Mouse (Mus musculus): ENCODE data around the gene Slc13a2. TPM values are rescaled to one million over a fixed set of nuclear protein-coding genes. Genes with fewer than 3 reads are reported as not detected.

The Slc13a2 gene
- polyA plus RNA-seq, 1 experiment: 0.07 TPM

DNA sequence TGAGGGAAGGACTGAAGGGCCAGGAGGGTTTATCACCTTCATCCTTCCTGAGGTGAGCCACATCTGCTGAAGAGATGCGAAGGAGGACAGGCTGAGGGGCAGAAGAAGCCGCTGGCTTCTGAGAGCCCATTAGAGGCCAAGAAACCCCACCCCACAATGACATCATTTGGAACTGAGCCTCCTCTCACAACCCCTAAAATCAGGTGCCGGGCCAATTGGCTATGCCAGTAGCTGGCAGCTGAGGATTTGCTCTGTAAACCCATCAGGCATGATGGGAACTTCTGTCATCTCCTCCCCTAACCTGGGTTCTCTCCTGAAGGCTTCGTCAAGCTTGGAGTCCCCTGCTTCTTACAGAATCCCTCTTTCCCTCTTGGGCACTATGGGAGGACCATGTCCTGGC, 41.7 kb downstream of the Slc13a2 start:
- Histone ChIP-seq H3K4me3 (replicated peaks) (no peak overlapping the region), H3K36me3 (replicated peaks; ENCODE audit: low read length) (no peaks in the 10 kb centered on the region), H3K27me3 (replicated peaks) (peaks cover 52% of the 10 kb centered on the region), H3K4me1 (peaks cover 46% of the 10 kb centered on the region), H3K9me3 (no peaks in the 10 kb centered on the region)
- no peak for TF ChIP-seq GATA1 (IDR thresholded peaks at IDR 0.05; ENCODE audit: borderline replicate concordance, low read length)
- no peak for TF ChIP-seq FLI1 (IDR thresholded peaks at IDR 0.05; ENCODE audit: low read length)

DNA sequence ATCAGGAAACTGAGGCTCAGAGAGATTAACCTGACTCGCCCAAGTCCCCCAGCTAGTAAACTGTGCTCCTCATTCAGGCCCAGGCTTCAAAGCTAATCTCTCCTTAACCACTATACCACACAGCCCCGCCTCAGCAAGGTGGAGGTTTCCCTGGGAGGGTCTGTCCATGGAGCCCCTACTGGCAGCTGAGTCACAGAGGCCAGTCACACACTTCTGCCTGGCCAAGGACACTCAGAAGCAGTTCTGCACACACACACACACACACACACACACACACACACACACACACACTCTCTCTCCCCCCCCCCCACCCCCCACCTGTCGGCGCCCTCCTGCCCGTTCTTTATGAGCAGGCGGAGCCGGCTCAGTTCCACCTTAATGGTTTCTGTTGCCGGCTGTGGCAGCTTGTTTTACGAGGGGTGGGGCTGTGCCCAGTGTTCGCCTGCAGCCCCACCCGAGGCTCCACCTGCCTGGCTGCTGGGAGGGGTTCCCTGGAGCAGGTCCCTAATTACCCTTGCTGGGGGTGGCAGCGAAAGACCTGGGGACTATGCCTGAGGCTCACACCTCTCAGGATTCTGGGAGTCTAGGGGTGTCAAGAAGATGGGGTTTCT, 44.4 kb downstream of the Slc13a2 start:
- H3K27me3 ChIP-seq (replicated peaks): peaks cover 37% of the 10 kb centered on the region
- no peak overlapping the region for H3K4me3 ChIP-seq (replicated peaks)
- H3K9me3 ChIP-seq: no peaks in the 10 kb centered on the region
- peaks cover 40% of the 10 kb centered on the region for H3K4me1 ChIP-seq
- no peaks in the 10 kb centered on the region for H3K36me3 ChIP-seq (replicated peaks; ENCODE audit: low read length)
- TF ChIP-seq GATA1 (IDR thresholded peaks at IDR 0.05; ENCODE audit: borderline replicate concordance, low read length): no peak
- TF ChIP-seq FLI1 (IDR thresholded peaks at IDR 0.05; ENCODE audit: low read length): no peak

DNA sequence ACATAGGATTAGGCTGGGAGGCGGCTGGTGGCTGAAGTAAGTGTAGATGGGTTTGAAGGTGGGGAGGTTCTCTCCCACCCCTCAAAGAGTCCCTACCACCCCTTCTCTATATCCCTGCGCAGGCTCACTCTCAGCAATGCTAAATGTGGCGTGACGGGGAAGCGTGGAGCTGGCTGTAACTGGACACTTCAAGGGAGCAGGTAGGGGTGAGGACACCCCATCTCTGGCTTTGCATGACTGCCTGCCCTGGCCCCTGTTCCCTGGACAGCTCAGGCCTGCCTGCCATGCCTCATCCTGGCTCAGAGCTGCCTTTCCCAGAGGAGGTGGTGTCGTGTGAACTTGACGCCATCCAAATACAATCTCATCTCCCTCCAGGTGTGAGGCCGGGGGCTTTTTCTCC, 47.9 kb downstream of the Slc13a2 start:
- no peaks in the 10 kb centered on the region for H3K9me3 ChIP-seq
- H3K27me3 ChIP-seq (replicated peaks): peaks cover 56% of the 10 kb centered on the region
- H3K4me1 ChIP-seq: peaks cover 21% of the 10 kb centered on the region
- no peak for TF ChIP-seq FLI1 (IDR thresholded peaks at IDR 0.05; ENCODE audit: low read length)
- no peak for TF ChIP-seq GATA1 (IDR thresholded peaks at IDR 0.05; ENCODE audit: borderline replicate concordance, low read length)
- no peak overlapping the region for H3K4me3 ChIP-seq (replicated peaks)
- H3K36me3 ChIP-seq (replicated peaks; ENCODE audit: low read length): no peaks in the 10 kb centered on the region

DNA sequence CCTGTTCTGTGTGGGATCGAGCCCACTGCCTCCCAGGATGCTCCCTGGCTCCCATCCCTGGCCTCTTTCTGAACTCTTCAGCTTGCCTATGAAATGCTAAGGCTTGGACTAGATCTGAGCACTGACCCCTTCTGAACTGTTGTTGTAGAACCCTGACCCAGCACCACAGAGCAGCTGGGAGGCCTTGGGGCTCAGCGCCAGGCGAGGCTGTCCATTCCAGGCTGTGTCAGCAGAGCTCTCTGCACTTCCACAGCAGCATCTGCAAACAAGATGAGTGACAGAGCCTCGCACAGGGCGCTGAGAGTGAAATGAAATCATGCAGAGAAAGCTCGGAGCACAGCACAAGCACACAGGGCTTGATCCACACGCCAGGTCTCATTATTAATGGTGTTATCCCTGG, 49.4 kb downstream of the Slc13a2 start:
- H3K27me3 ChIP-seq (replicated peaks): peaks cover 58% of the 10 kb centered on the region
- peaks cover 26% of the 10 kb centered on the region for H3K4me1 ChIP-seq

DNA sequence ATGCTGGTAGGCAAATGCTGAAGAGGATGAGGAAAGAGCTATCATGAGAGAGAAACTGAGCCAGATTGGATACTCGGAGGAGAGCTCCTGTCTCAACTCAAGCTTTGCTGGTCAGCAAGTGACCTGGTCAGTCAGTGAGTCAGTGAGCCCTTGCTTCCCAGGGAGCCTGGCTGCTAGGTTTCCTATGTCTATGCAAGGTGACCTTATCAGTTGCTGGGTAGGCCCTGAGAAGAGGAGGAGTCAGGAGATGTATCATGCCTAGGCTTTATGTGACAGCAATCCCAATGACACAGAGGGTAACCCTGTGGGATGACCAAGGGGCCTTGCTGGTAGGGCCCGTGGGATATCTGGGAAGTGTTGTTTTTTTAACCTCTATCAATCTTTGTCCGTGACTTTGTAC, 49.9 kb downstream of the Slc13a2 start:
- Histone ChIP-seq H3K36me3 (replicated peaks; ENCODE audit: low read length) (no peaks in the 10 kb centered on the region), H3K4me1 (peaks cover 22% of the 10 kb centered on the region), H3K4me3 (replicated peaks) (no peak overlapping the region), H3K27me3 (replicated peaks) (peaks cover 61% of the 10 kb centered on the region), H3K9me3 (no peaks in the 10 kb centered on the region)
- no peak for TF ChIP-seq FLI1 (IDR thresholded peaks at IDR 0.05; ENCODE audit: low read length)
- TF ChIP-seq GATA1 (IDR thresholded peaks at IDR 0.05; ENCODE audit: borderline replicate concordance, low read length): no peak

More for the DNA sequence above, 49.4 kb downstream of the Slc13a2 start:
- H3K4me3 ChIP-seq (replicated peaks): no peak overlapping the region
- no peak for TF ChIP-seq FLI1 (IDR thresholded peaks at IDR 0.05; ENCODE audit: low read length)
- no peak for TF ChIP-seq GATA1 (IDR thresholded peaks at IDR 0.05; ENCODE audit: borderline replicate concordance, low read length)
- no peaks in the 10 kb centered on the region for H3K9me3 ChIP-seq
- no peaks in the 10 kb centered on the region for H3K36me3 ChIP-seq (replicated peaks; ENCODE audit: low read length)

- no peaks in the 10 kb centered on the region for H3K36me3 ChIP-seq (replicated peaks; ENCODE audit: low read length)
- H3K9me3 ChIP-seq: no peaks in the 10 kb centered on the region
- peaks cover 24% of the 10 kb centered on the region for H3K4me1 ChIP-seq
- H3K4me3 ChIP-seq (replicated peaks): no peak overlapping the region
- TF ChIP-seq FLI1 (IDR thresholded peaks at IDR 0.05; ENCODE audit: low read length) (no peak), GATA1 (IDR thresholded peaks at IDR 0.05; ENCODE audit: borderline replicate concordance, low read length) (no peak)
- peaks cover 62% of the 10 kb centered on the region for H3K27me3 ChIP-seq (replicated peaks)
Measured at GRCm38 (mm10) chr11:78371711-78372110, 50.3 kb downstream of the Slc13a2 start.

DNA sequence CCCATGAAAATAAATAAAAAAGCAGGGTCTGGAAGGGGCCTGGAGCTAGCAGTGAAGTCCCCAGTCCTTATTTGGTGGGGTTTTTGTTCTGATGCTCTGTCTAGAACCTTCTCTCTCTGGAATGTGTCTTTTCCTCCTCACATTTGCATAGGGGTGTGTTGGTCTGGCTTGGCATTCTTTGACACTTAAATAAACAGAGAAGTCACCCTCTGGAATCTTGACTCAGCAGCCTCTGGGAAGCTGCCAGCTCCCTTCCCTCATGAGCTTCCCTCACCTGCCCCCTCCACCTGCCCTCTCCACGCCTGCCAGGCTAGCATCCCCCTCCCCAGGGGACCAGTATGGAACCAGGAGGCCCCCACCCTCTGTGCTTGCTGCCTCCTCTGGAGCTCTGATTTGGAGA, 51.6 kb downstream of the Slc13a2 start:
- peaks cover 74% of the 10 kb centered on the region for H3K27me3 ChIP-seq (replicated peaks)
- H3K9me3 ChIP-seq: no peaks in the 10 kb centered on the region
- H3K4me3 ChIP-seq (replicated peaks): no peak overlapping the region
- TF ChIP-seq FLI1 (IDR thresholded peaks at IDR 0.05; ENCODE audit: low read length): no peak
- TF ChIP-seq GATA1 (IDR thresholded peaks at IDR 0.05; ENCODE audit: borderline replicate concordance, low read length): no peak
- H3K4me1 ChIP-seq: peaks cover 21% of the 10 kb centered on the region
- H3K36me3 ChIP-seq (replicated peaks; ENCODE audit: low read length): no peaks in the 10 kb centered on the region

GRCm38 (mm10) chr11:78367456-78368225, 54.4 kb downstream of the Slc13a2 start:
- Histone ChIP-seq H3K36me3 (replicated peaks; ENCODE audit: low read length) (no peaks in the 10 kb centered on the region), H3K4me3 (replicated peaks) (no peak overlapping the region), H3K27me3 (replicated peaks) (peaks cover 95% of the 10 kb centered on the region), H3K4me1 (peaks cover 26% of the 10 kb centered on the region), H3K9me3 (no peaks in the 10 kb centered on the region)
- TF ChIP-seq GATA1 (IDR thresholded peaks at IDR 0.05; ENCODE audit: borderline replicate concordance, low read length) (no peak), FLI1 (IDR thresholded peaks at IDR 0.05; ENCODE audit: low read length) (no peak)

- H3K4me3 ChIP-seq (replicated peaks): no peak overlapping the region
- peaks cover 68% of the 10 kb centered on the region for H3K27me3 ChIP-seq (replicated peaks)
- peaks cover 43% of the 10 kb centered on the region for H3K4me1 ChIP-seq
- TF ChIP-seq GATA1 (IDR thresholded peaks at IDR 0.05; ENCODE audit: borderline replicate concordance, low read length) (no peak), FLI1 (IDR thresholded peaks at IDR 0.05; ENCODE audit: low read length) (no peak)
- H3K36me3 ChIP-seq (replicated peaks; ENCODE audit: low read length): no peaks in the 10 kb centered on the region
- no peaks in the 10 kb centered on the region for H3K9me3 ChIP-seq
Measured at GRCm38 (mm10) chr11:78364103-78364502, 57.9 kb downstream of the Slc13a2 start.

GRCm38 (mm10) chr11:78363309-78364007, 58.6 kb downstream of the Slc13a2 start:
- Histone ChIP-seq H3K27me3 (replicated peaks) (peaks cover 65% of the 10 kb centered on the region), H3K4me1 (peaks cover 46% of the 10 kb centered on the region), H3K4me3 (replicated peaks) (no peak overlapping the region), H3K9me3 (no peaks in the 10 kb centered on the region), H3K36me3 (replicated peaks; ENCODE audit: low read length) (no peaks in the 10 kb centered on the region)
- no peak for TF ChIP-seq FLI1 (IDR thresholded peaks at IDR 0.05; ENCODE audit: low read length)
- TF ChIP-seq GATA1 (IDR thresholded peaks at IDR 0.05; ENCODE audit: borderline replicate concordance, low read length): no peak

Measured in megakaryocyte, embryonic 14.5 days (primary cell).